Mouse (Mus musculus): ENCODE measurements around the gene Kcnk4.

Gene Kcnk4

GRCm38 (mm10) chr19:6892512-6892911, 41.8 kb downstream of the Kcnk4 start:
- no peak for DNase-seq (ENCODE audit: low spot score in 2 of 2)

- DNase-seq (ENCODE audit: low spot score in 2 of 2) = no peak
Observed at GRCm38 (mm10) chr19:6877965-6878364, 56.4 kb downstream of the Kcnk4 start.

GRCm38 (mm10) chr19:6876799-6877198, 57.5 kb downstream of the Kcnk4 start:
- DNase-seq (ENCODE audit: low spot score in 2 of 2) = no peak

- DNase-seq (ENCODE audit: low spot score in 2 of 2) = no peak
Observed at GRCm38 (mm10) chr19:6875834-6876233, 58.5 kb downstream of the Kcnk4 start.

- DNase-seq (ENCODE audit: low spot score in 2 of 2) = no peak
Observed at GRCm38 (mm10) chr19:6874257-6874656, 60.1 kb downstream of the Kcnk4 start.

Data from right cerebral cortex, adult 2 months (tissue).